ENCODE assay signal across 7 mouse cellular contexts in genomic region chr10:62507591-62508308, GRCm38 (mm10). TPM values are rescaled to one million over a fixed set of nuclear protein-coding genes. Genes with fewer than 3 reads are reported as not detected.
DNase-seq lines count a peak whose midpoint lies in the region; ATAC-seq lines count a peak whose summit lies in the region.

No protein-coding gene starts in this region.

- no peaks in the 10 kb centered on the region for H3K4me1 ChIP-seq in intestine, embryonic 15.5 days (replicated peaks)
- H3K4me1 ChIP-seq in liver, embryonic 16.5 days (ENCODE audit: control insufficient read depth, low read depth, low read length), result peaks cover 45% of the 10 kb centered on the region
- no peaks in the 10 kb centered on the region for H3K4me1 ChIP-seq in neural tube, embryonic 12.5 days

- H3K27me3 ChIP-seq in intestine, embryonic 15.5 days (replicated peaks), result no peaks in the 10 kb centered on the region
- H3K27me3 ChIP-seq in liver, embryonic 16.5 days (ENCODE audit: control insufficient read depth, insufficient read depth, low read depth, low read length), result no peaks in the 10 kb centered on the region
- H3K27me3 ChIP-seq in neural tube, embryonic 12.5 days (replicated peaks), result no peaks in the 10 kb centered on the region; the same call in 1 of the 2 replicates

- DNase-seq in Muller cell, postnatal 12 days (ENCODE audit: inconsistent ontology term), result peak; percentile 55
- peak; percentile 77 for DNase-seq in c-Kit-positive CD71-negative TER-119-negative erythroid progenitor cells, embryonic 14.5 days (ENCODE audit: low read depth)
- DNase-seq in urinary bladder, postnatal 36 days (ENCODE audit: low spot score in 2 of 2), result peak; percentile 35 to 59

- H3K9ac ChIP-seq in intestine, embryonic 15.5 days, result no peak overlapping the region
- H3K9ac ChIP-seq in liver, embryonic 16.5 days (ENCODE audit: low read depth, low read length), result peak overlapping the region; percentile 61
- no peak overlapping the region for H3K9ac ChIP-seq in neural tube, embryonic 12.5 days

- peak overlapping the region; percentile 53 for H3K4me2 ChIP-seq in intestine, embryonic 15.5 days (replicated peaks)
- H3K4me2 ChIP-seq in liver, embryonic 16.5 days (ENCODE audit: low read depth, low read length), result peak overlapping the region; percentile 79
- H3K4me2 ChIP-seq in neural tube, embryonic 12.5 days (replicated peaks), result peak overlapping the region; percentile 54

- WGBS in intestine, embryonic 15.5 days, result 12% methylated on average over 18 of the region's 18 CpGs
- WGBS in liver, embryonic 16.5 days (ENCODE audit: insufficient replicate concordance), result 2% methylated on average over 18 of the region's 18 CpGs
- WGBS in neural tube, embryonic 12.5 days, result 16% methylated on average over 18 of the region's 18 CpGs

- H3K4me3 ChIP-seq in intestine, embryonic 15.5 days (replicated peaks), result no peak overlapping the region
- H3K4me3 ChIP-seq in liver, embryonic 16.5 days (ENCODE audit: low read depth, low read length), result peak overlapping the region; percentile 58
- no peak overlapping the region for H3K4me3 ChIP-seq in neural tube, embryonic 12.5 days

- no peak overlapping the region for H3K27ac ChIP-seq in intestine, embryonic 15.5 days
- peak overlapping the region; percentile 75 for H3K27ac ChIP-seq in liver, embryonic 16.5 days (ENCODE audit: low read length)
- H3K27ac ChIP-seq in neural tube, embryonic 12.5 days, result no peak overlapping the region

- ATAC-seq in granulocyte monocyte progenitor cell, adult 5-6 weeks (replicated peaks; ENCODE audit: poor library complexity, severe bottlenecking), result peak; percentile 54
- no peak for ATAC-seq in intestine, embryonic 15.5 days
- peak; percentile 31; the same call in 1 of the 2 replicates for ATAC-seq in liver, embryonic 16.5 days (ENCODE audit: low read depth)
- ATAC-seq in neural tube, embryonic 12.5 days (ENCODE audit: low FRiP score, low read depth), result no peak

- no peaks in the 10 kb centered on the region for H3K9me3 ChIP-seq in intestine, embryonic 15.5 days
- H3K9me3 ChIP-seq in liver, embryonic 16.5 days (replicated peaks; ENCODE audit: control insufficient read depth, low read length), result no peaks in the 10 kb centered on the region
- H3K9me3 ChIP-seq in neural tube, embryonic 12.5 days, result no peaks in the 10 kb centered on the region

- no peaks in the 10 kb centered on the region for H3K36me3 ChIP-seq in intestine, embryonic 15.5 days
- no peaks in the 10 kb centered on the region for H3K36me3 ChIP-seq in liver, embryonic 16.5 days (ENCODE audit: control insufficient read depth, insufficient read depth)
- no peaks in the 10 kb centered on the region for H3K36me3 ChIP-seq in neural tube, embryonic 12.5 days

RNA-seq across cellular contexts. Expression of gene Srgn, which starts 19.5 kb away (rescaled TPM):
- total RNA-seq in granulocyte monocyte progenitor cell, adult 5-6 weeks (2014; fragmentation: Nextera tagmentation), result 2,018 and 2,531 TPM in 2 replicates
- total RNA-seq in granulocyte monocyte progenitor cell, adult 5-6 weeks (2017), result 2,281 and 2,967 TPM in 2 replicates
- 11.6 and 15.4 TPM in 2 replicates for polyA plus RNA-seq in intestine, embryonic 15.5 days (2015; fragmentation: Nextera tagmentation; extraction: Ambion mirVana)
- polyA plus RNA-seq in liver, embryonic 16.5 days (2015; fragmentation: Nextera tagmentation; extraction: Ambion mirVana), result 62.1 and 65.8 TPM in 2 replicates
- polyA plus RNA-seq in neural tube, embryonic 12.5 days (2016; fragmentation: Nextera tagmentation; extraction: Ambion mirVana), result 5.9 and 6.9 TPM in 2 replicates

RNA-seq across cellular contexts. Expression of gene Vps26a, which starts 21.1 kb away (rescaled TPM):
- total RNA-seq in granulocyte monocyte progenitor cell, adult 5-6 weeks (2014; fragmentation: Nextera tagmentation), result 59.0 and 64.1 TPM in 2 replicates
- 69.8 and 92.6 TPM in 2 replicates for total RNA-seq in granulocyte monocyte progenitor cell, adult 5-6 weeks (2017)
- polyA plus RNA-seq in intestine, embryonic 15.5 days (2015; fragmentation: Nextera tagmentation; extraction: Ambion mirVana), result 107 and 119 TPM in 2 replicates
- polyA plus RNA-seq in liver, embryonic 16.5 days (2015; fragmentation: Nextera tagmentation; extraction: Ambion mirVana), result 38.0 and 44.0 TPM in 2 replicates
- polyA plus RNA-seq in neural tube, embryonic 12.5 days (2016; fragmentation: Nextera tagmentation; extraction: Ambion mirVana), result 77.1 and 81.8 TPM in 2 replicates

RNA-seq across cellular contexts. Expression of gene Supv3l1, which starts 58.2 kb away (rescaled TPM):
- 48.8 and 53.9 TPM in 2 replicates for total RNA-seq in granulocyte monocyte progenitor cell, adult 5-6 weeks (2014; fragmentation: Nextera tagmentation)
- total RNA-seq in granulocyte monocyte progenitor cell, adult 5-6 weeks (2017), result 39.0 and 52.8 TPM in 2 replicates
- 31.2 and 33.3 TPM in 2 replicates for polyA plus RNA-seq in intestine, embryonic 15.5 days (2015; fragmentation: Nextera tagmentation; extraction: Ambion mirVana)
- 11.4 and 11.6 TPM in 2 replicates for polyA plus RNA-seq in liver, embryonic 16.5 days (2015; fragmentation: Nextera tagmentation; extraction: Ambion mirVana)
- 25.0 and 27.0 TPM in 2 replicates for polyA plus RNA-seq in neural tube, embryonic 12.5 days (2016; fragmentation: Nextera tagmentation; extraction: Ambion mirVana)

RNA-seq across cellular contexts. Expression of gene 4930507D05Rik, which starts 58.5 kb away (rescaled TPM):
- total RNA-seq in granulocyte monocyte progenitor cell, adult 5-6 weeks (2014; fragmentation: Nextera tagmentation), result 2.0 and 4.2 TPM in 2 replicates
- total RNA-seq in granulocyte monocyte progenitor cell, adult 5-6 weeks (2017), result 0.31 and 0.34 TPM in 2 replicates
- 0.57 and 0.77 TPM in 2 replicates for polyA plus RNA-seq in intestine, embryonic 15.5 days (2015; fragmentation: Nextera tagmentation; extraction: Ambion mirVana)
- polyA plus RNA-seq in liver, embryonic 16.5 days (2015; fragmentation: Nextera tagmentation; extraction: Ambion mirVana), result 0.08 and 0.09 TPM in 2 replicates
- 0.81 and 1.5 TPM in 2 replicates for polyA plus RNA-seq in neural tube, embryonic 12.5 days (2016; fragmentation: Nextera tagmentation; extraction: Ambion mirVana)

Comparison
In these comparisons a context has a peak if more than half of its experiments do, and no peak if none do; other contexts are left out.
1. ATAC-seq: peak in granulocyte monocyte progenitor cell, adult 5-6 weeks (single experiment) and liver, embryonic 16.5 days (single experiment); none in intestine, embryonic 15.5 days (single experiment) and neural tube, embryonic 12.5 days (single experiment).
2. Peak in every context shown above with its lines, with median percentiles within 50 percentile points of each other: DNase-seq and H3K4me2 ChIP-seq.